Mouse (Mus musculus) kidney, postnatal 0 days (tissue): Measurements from ENCODE around the gene Lnx1. TPM values are rescaled to one million over a fixed set of nuclear protein-coding genes. Genes with fewer than 3 reads are reported as not detected.

ENCODE experiments used
- ATAC-seq: fragments of 200-750 bp; cut with Nextera tagmentation; replicated peaks from 2 replicates; pipeline ENCODE4 v1.8.0; 2017; ENCODE audit warnings: low read depth, moderate number of reproducible peaks, moderate TSS enrichment, moderate library complexity; ENCODE audit not compliant: low FRiP score
- DNase-seq: peaks from one replicate; pipeline ENCODE4 v3.0.0-alpha.2; 2016; ENCODE audit warnings: low spot score
- H3K27ac ChIP-seq: fragments of 300-500 bp; sonication (generic); 2 replicates; pipeline ENCODE4 v1.5.1; 2014; ENCODE audit warnings: mild to moderate bottlenecking
- H3K27me3 ChIP-seq: fragments of 300-500 bp; sonication (generic); 2 replicates; pipeline ENCODE4 v1.6.1; 2014; ENCODE audit warnings: low read length, mixed read lengths; ENCODE audit not compliant: insufficient read depth
- H3K36me3 ChIP-seq: fragments of 300-500 bp; sonication (generic); 2 replicates; pipeline ENCODE4 v1.6.1; 2014; ENCODE audit warnings: low read length, mixed read lengths; ENCODE audit not compliant: insufficient read depth
- H3K4me1 ChIP-seq: fragments of 300-500 bp; sonication (generic); replicated peaks from 2 replicates; pipeline ENCODE4 v1.6.1; 2014; ENCODE audit warnings: antibody characterized with exemption, low read length, mixed read lengths; ENCODE audit not compliant: insufficient read depth
- H3K4me2 ChIP-seq: fragments of 300-500 bp; sonication (generic); 2 replicates; pipeline ENCODE4 v1.6.1; 2014; ENCODE audit warnings: mild to moderate bottlenecking, low read length, moderate library complexity, mixed read lengths
- H3K4me3 ChIP-seq: fragments of 300-500 bp; sonication (generic); replicated peaks from 2 replicates; pipeline ENCODE4 v1.5.1; 2014; ENCODE audit warnings: low read depth, low read length
- H3K9ac ChIP-seq: fragments of 300-500 bp; sonication (generic); 2 replicates; pipeline ENCODE4 v1.6.1; 2014; ENCODE audit warnings: low read depth, low read length
- H3K9me3 ChIP-seq: fragments of 300-500 bp; sonication (generic); replicated peaks from 2 replicates; pipeline ENCODE4 v1.6.1; 2016; ENCODE audit warnings: low read length, inconsistent platforms, mixed read lengths
- CTCF ChIP-seq: IDR thresholded peaks from 2 replicates; pipeline ENCODE4 v1.5.1; 2016; ENCODE audit warnings: antibody characterized with exemption, low read depth, mild to moderate bottlenecking, moderate library complexity
- WGBS: fragments of 180-500 bp; shearing (Covaris S2); extraction: QIAGEN DNeasy Blood & Tissue Kit; methylation state at CpG from one replicate; pipeline ENCODE4 v1.1.7; 2014; 5-methylcytosine and 5-hydroxymethylcytosine counted together
- polyA plus RNA-seq: library from polyadenylated mRNA; unstranded; fragments of >200 nt; fragmentation: Nextera tagmentation; extraction: Ambion mirVana; gene quantifications from 2 replicates; pipeline ENCODE4 v1.2.1, GENCODE M21; 2015

Gene Lnx1
- polyA plus RNA-seq, 1 experiment from 2014 or later = 3.5 TPM

- Histone ChIP-seq H3K4me2 (no peak overlapping the region), H3K36me3 (no peaks in the 10 kb centered on the region), H3K9ac (no peak overlapping the region), H3K27ac (no peak overlapping the region), H3K27me3 (no peaks in the 10 kb centered on the region), H3K4me3 (no peak overlapping the region), H3K4me1 (no peaks in the 10 kb centered on the region), H3K9me3 (no peaks in the 10 kb centered on the region)
- no peak for DNase-seq
- no peak for ATAC-seq
- no peak for TF ChIP-seq CTCF
- WGBS = 58% methylated on average over 2 of the region's 2 CpGs
Observed at GRCm38 (mm10) chr5:74693836-74694235, 8.9 kb downstream of the Lnx1 start.

GRCm38 (mm10) chr5:74692411-74693090 lies 10.2 kb downstream of the Lnx1 start:
- H3K36me3 ChIP-seq = no peaks in the 10 kb centered on the region
- H3K4me1 ChIP-seq = no peaks in the 10 kb centered on the region
- WGBS = 80% methylated on average over 6 of the region's 6 CpGs
- DNase-seq = no peak
- H3K4me3 ChIP-seq = no peak overlapping the region
- H3K4me2 ChIP-seq = no peak overlapping the region
- no peaks in the 10 kb centered on the region for H3K9me3 ChIP-seq
- no peak for TF ChIP-seq CTCF
- no peak for ATAC-seq
- no peak overlapping the region for H3K27ac ChIP-seq
- H3K27me3 ChIP-seq = no peaks in the 10 kb centered on the region
- H3K9ac ChIP-seq = no peak overlapping the region

GRCm38 (mm10) chr5:74688822-74689221 lies 13.9 kb downstream of the Lnx1 start:
- no peak overlapping the region for H3K27ac ChIP-seq
- no peak for DNase-seq

GRCm38 (mm10) chr5:74684944-74685343 lies 17.8 kb downstream of the Lnx1 start:
- Histone ChIP-seq H3K4me1 (no peaks in the 10 kb centered on the region), H3K27ac (no peak overlapping the region), H3K9me3 (no peaks in the 10 kb centered on the region), H3K4me2 (no peak overlapping the region), H3K4me3 (no peak overlapping the region), H3K36me3 (no peaks in the 10 kb centered on the region), H3K27me3 (no peaks in the 10 kb centered on the region), H3K9ac (no peak overlapping the region)
- DNase-seq (no peak), ATAC-seq (no peak)
- whole genome bisulfite sequencing = 67% methylated on average over 5 of the region's 5 CpGs
- no peak for TF ChIP-seq CTCF

More at GRCm38 (mm10) chr5:74688822-74689221, 13.9 kb downstream of the Lnx1 start:
- H3K36me3 ChIP-seq = no peaks in the 10 kb centered on the region
- no peak for TF ChIP-seq CTCF
- H3K4me1 ChIP-seq = no peaks in the 10 kb centered on the region
- no peak overlapping the region for H3K9ac ChIP-seq
- H3K4me2 ChIP-seq = no peak overlapping the region
- 75% methylated on average over 2 of the region's 2 CpGs for WGBS
- no peaks in the 10 kb centered on the region for H3K9me3 ChIP-seq
- ATAC-seq = no peak
- no peaks in the 10 kb centered on the region for H3K27me3 ChIP-seq
- H3K4me3 ChIP-seq = no peak overlapping the region

GRCm38 (mm10) chr5:74683832-74684231 lies 18.9 kb downstream of the Lnx1 start:
- DNase-seq = no peak
- ATAC-seq = no peak
- TF ChIP-seq CTCF = no peak
- Histone ChIP-seq H3K4me2 (no peak overlapping the region), H3K9ac (no peak overlapping the region), H3K36me3 (no peaks in the 10 kb centered on the region), H3K9me3 (no peaks in the 10 kb centered on the region), H3K4me3 (no peak overlapping the region), H3K27ac (no peak overlapping the region), H3K4me1 (no peaks in the 10 kb centered on the region), H3K27me3 (no peaks in the 10 kb centered on the region)
- 62% methylated on average over 2 of the region's 2 CpGs for WGBS

GRCm38 (mm10) chr5:74682735-74683134 lies 20.0 kb downstream of the Lnx1 start:
- no peak for ATAC-seq
- no peak overlapping the region for H3K4me3 ChIP-seq
- no peak for DNase-seq
- H3K27me3 ChIP-seq = no peaks in the 10 kb centered on the region
- no peaks in the 10 kb centered on the region for H3K4me1 ChIP-seq
- no peaks in the 10 kb centered on the region for H3K9me3 ChIP-seq
- WGBS = 89% methylated on average over 1 of the region's 1 CpGs
- TF ChIP-seq CTCF = no peak
- H3K9ac ChIP-seq = no peak overlapping the region
- no peaks in the 10 kb centered on the region for H3K36me3 ChIP-seq
- H3K27ac ChIP-seq = no peak overlapping the region
- no peak overlapping the region for H3K4me2 ChIP-seq

- Histone ChIP-seq H3K9ac (no peak overlapping the region), H3K4me3 (no peak overlapping the region), H3K27me3 (no peaks in the 10 kb centered on the region), H3K9me3 (no peaks in the 10 kb centered on the region), H3K27ac (no peak overlapping the region), H3K36me3 (no peaks in the 10 kb centered on the region), H3K4me2 (no peak overlapping the region), H3K4me1 (no peaks in the 10 kb centered on the region)
- TF ChIP-seq CTCF = no peak
- no peak for DNase-seq
- 82% methylated on average over 7 of the region's 7 CpGs for WGBS
- no peak for ATAC-seq
Observed at GRCm38 (mm10) chr5:74679631-74680030, 23.1 kb downstream of the Lnx1 start.
